Mouse (Mus musculus) embryonic fibroblast, embryonic 13.5 days (primary cell): ENCODE measurements around the gene Cckbr.

Experiments
- CTCF ChIP-seq: IDR thresholded peaks from 2 replicates; pipeline ENCODE4 v1.5.1; 2011; ENCODE audit warnings: mild to moderate bottlenecking, control low read depth, low read length, moderate library complexity, borderline replicate concordance; ENCODE audit not compliant: insufficient read depth
- POLR2A ChIP-seq: IDR thresholded peaks from 2 replicates; pipeline ENCODE4 v1.6.1; 2011; ENCODE audit warnings: low read depth, mild to moderate bottlenecking, control low read depth, low read length, moderate library complexity

GRCm38 (mm10) chr7:105433859-105434258 is 8.3 kb downstream of the Cckbr start:
- peak; percentile 4; the same call in 1 of the 2 replicates for TF ChIP-seq CTCF
- no peak for TF ChIP-seq POLR2A
